Mouse (Mus musculus) adipose tissue, adult 10 weeks (tissue): ENCODE results near the gene Bloc1s3. TPM values are rescaled to one million over a fixed set of nuclear protein-coding genes. Genes with fewer than 3 reads are reported as not detected.

ENCODE experiments used
- polyA plus RNA-seq: library from polyadenylated mRNA; stranded (reverse); fragments of 350-450 nt; fragmentation: Illumina TruSeq; extraction: RNeasy Lipid Tissue Mini Kit (QIAGEN cat#74804); gene quantifications from one replicate; pipeline ENCODE4 v1.2.3, GENCODE M21; 2014; ENCODE audit warnings: low read depth, low replicate concordance

Gene Bloc1s3
- 5.4 TPM for polyA plus RNA-seq

GRCm38 (mm10) chr7:19508150-19508923 is at the start of gene Bloc1s3, which contains the start of gene Trappc6a:
Gene Bloc1s3, minus strand, starts transcription at chr7:19508367.
Gene Trappc6a, plus strand, starts transcription at chr7:19508395.

GRCm38 (mm10) chr7:19517652-19518365 is 9.6 kb upstream of the Bloc1s3 start, which contains the start of gene Nkpd1:
Gene Nkpd1, plus strand, starts transcription at chr7:19517838.

GRCm38 (mm10) chr7:19462884-19463381 is 45.2 kb downstream of the Bloc1s3 start, which contains the start of gene Exoc3l2:
Gene Exoc3l2, plus strand, starts transcription at chr7:19463331.

GRCm38 (mm10) chr7:19458591-19459111 is 49.5 kb downstream of the Bloc1s3 start, which contains the start of gene Mark4:
Gene Mark4, minus strand, starts transcription at chr7:19458821.

Other genes with a start within 250 kb of the Bloc1s3 start
- 45.6 TPM for gene Vasp, start 236.6 kb downstream of the Bloc1s3 start, polyA plus RNA-seq
- gene Ppm1n, start 228.3 kb downstream of the Bloc1s3 start, polyA plus RNA-seq, result not detected
- 18.4 TPM for gene Rtn2, start 225.7 kb downstream of the Bloc1s3 start, polyA plus RNA-seq
- gene Fosb, start 198.3 kb downstream of the Bloc1s3 start, polyA plus RNA-seq, result 4.7 TPM
- 41.4 TPM for gene Ercc1, start 163.6 kb downstream of the Bloc1s3 start, polyA plus RNA-seq
- 11.6 TPM for gene Cd3eap, start 148.9 kb downstream of the Bloc1s3 start, polyA plus RNA-seq
- gene Ppp1r13l, start 148.6 kb downstream of the Bloc1s3 start, polyA plus RNA-seq, result 14.2 TPM
- 18.9 TPM for gene Ercc2, start 126.4 kb downstream of the Bloc1s3 start, polyA plus RNA-seq
- 21.0 TPM for gene Klc3, start 104.3 kb downstream of the Bloc1s3 start, polyA plus RNA-seq
- gene Ckm, start 103.6 kb downstream of the Bloc1s3 start, polyA plus RNA-seq, result 2.2 TPM
- 15.0 TPM for gene Mark4, start 49.5 kb downstream of the Bloc1s3 start, polyA plus RNA-seq
- 4.9 TPM for gene Exoc3l2, start 45.0 kb downstream of the Bloc1s3 start, polyA plus RNA-seq
- gene Trappc6a, start within 50 bp of the Bloc1s3 start, polyA plus RNA-seq, result 93.3 TPM
- gene Nkpd1, start 9.5 kb upstream of the Bloc1s3 start, polyA plus RNA-seq, result 0.21 TPM
- 83.9 TPM for gene Ppp1r37, start 54.7 kb upstream of the Bloc1s3 start, polyA plus RNA-seq
- gene Zfp296, start 68.9 kb upstream of the Bloc1s3 start, polyA plus RNA-seq, result 1.5 TPM
- gene Gemin7, start 69.2 kb upstream of the Bloc1s3 start, polyA plus RNA-seq, result 42.4 TPM
- 40.3 TPM for gene Clasrp, start 96.1 kb upstream of the Bloc1s3 start, polyA plus RNA-seq
- gene Relb, start 121.1 kb upstream of the Bloc1s3 start, polyA plus RNA-seq, result 12.3 TPM
- 73.8 TPM for gene Clptm1, start 156.7 kb upstream of the Bloc1s3 start, polyA plus RNA-seq
- gene Apoc2, start 169.6 kb upstream of the Bloc1s3 start, polyA plus RNA-seq, result 2.8 TPM
- not detected for gene Gm44805, start 173.1 kb upstream of the Bloc1s3 start, polyA plus RNA-seq
- gene Apoc4, start 173.1 kb upstream of the Bloc1s3 start, polyA plus RNA-seq, result 4.9 TPM
- 298 TPM for gene Apoc1, start 184.3 kb upstream of the Bloc1s3 start, polyA plus RNA-seq
- 3,823 TPM for gene Apoe, start 190.8 kb upstream of the Bloc1s3 start, polyA plus RNA-seq
- 50.1 TPM for gene Tomm40, start 207.1 kb upstream of the Bloc1s3 start, polyA plus RNA-seq
- 27.4 TPM for gene Nectin2, start 242.1 kb upstream of the Bloc1s3 start, polyA plus RNA-seq